Mouse (Mus musculus) MEL (cell line): ENCODE measurements around the gene Pcnx2.

Experiments used
- CTCF ChIP-seq, 3 experiments: IDR thresholded peaks in 2 of 3; conservative IDR thresholded peaks in 1 of 3; 2 replicates each; pipeline ENCODE4 v1.5.1; 2011 to 2012; ENCODE audit warnings: low read length in 3 of 3, low read depth in 2 of 3, mild to moderate bottlenecking in 2 of 3, improper control_type of control experiment in 1 of 3, inconsistent platforms in 1 of 3, mixed read lengths in 1 of 3, moderate library complexity in 1 of 3; ENCODE audit not compliant: control insufficient read depth in 1 of 3, insufficient read depth in 1 of 3, poor library complexity in 1 of 3, severe bottlenecking in 1 of 3
- E2F4 ChIP-seq: IDR thresholded peaks from 2 replicates; pipeline ENCODE4 v1.6.1; 2011; ENCODE audit warnings: low read depth, low read length, improper control_type of control experiment, borderline replicate concordance
- ETS1 ChIP-seq: IDR thresholded peaks from 2 replicates; pipeline ENCODE4 v1.6.1; 2012; ENCODE audit warnings: low read depth, mild to moderate bottlenecking, inconsistent platforms, low read length, improper control_type of control experiment, moderate library complexity
- POLR2A ChIP-seq, 2 experiments: IDR thresholded peaks; 2 replicates each; pipeline ENCODE4 v1.6.1; 2011 to 2012; ENCODE audit warnings: low read length in 2 of 2, mild to moderate bottlenecking in 2 of 2, control low read depth in 1 of 2, improper control_type of control experiment in 1 of 2, low read depth in 1 of 2, moderate library complexity in 1 of 2; ENCODE audit not compliant: control insufficient read depth in 1 of 2, insufficient read depth in 1 of 2, poor library complexity in 1 of 2
- SIN3A ChIP-seq: IDR thresholded peaks from 2 replicates; pipeline ENCODE4 v1.6.1; 2012; ENCODE audit warnings: low read length, improper control_type of control experiment, inconsistent platforms
- SMC3 ChIP-seq: IDR thresholded peaks from 2 replicates; pipeline ENCODE4 v1.6.1; 2011; ENCODE audit warnings: low read depth, low read length, improper control_type of control experiment
- TCF12 ChIP-seq: IDR thresholded peaks from 2 replicates; pipeline ENCODE4 v1.6.1; 2014; ENCODE audit warnings: low read depth, mild to moderate bottlenecking, inconsistent platforms, low read length, improper control_type of control experiment, moderate library complexity
- ZKSCAN1 ChIP-seq: IDR thresholded peaks from 2 replicates; pipeline ENCODE4 v1.6.1; 2012; ENCODE audit warnings: low read depth, mild to moderate bottlenecking, inconsistent platforms, low read length, improper control_type of control experiment, moderate library complexity

- TF ChIP-seq SMC3: no peak
- no peak for TF ChIP-seq ETS1
- no peak for TF ChIP-seq CTCF (IDR thresholded peaks at IDR 0.05 in 2 of 3, conservative IDR thresholded peaks at IDR 0.05 in 1 of 3; ENCODE audit: control insufficient read depth in 1 of 3, insufficient read depth in 1 of 3, low read depth in 2 of 3, low read length in 3 of 3, poor library complexity in 1 of 3, severe bottlenecking in 1 of 3)
- TF ChIP-seq TCF12: 0 out of 2 replicates have a peak, but pooled peaks have one; percentile 21
- TF ChIP-seq SIN3A: no peak
- no peak for TF ChIP-seq ZKSCAN1
- no peak for TF ChIP-seq E2F4
- TF ChIP-seq POLR2A (IDR thresholded peaks at IDR 0.05; ENCODE audit: control insufficient read depth in 1 of 2, insufficient read depth in 1 of 2, low read depth in 1 of 2, low read length in 2 of 2, poor library complexity in 1 of 2): no peak
Observed at GRCm38 (mm10) chr8:125897868-125898788, at the start of gene Pcnx2.
